Mouse (Mus musculus): ENCODE results near the gene Mthfd1.

- TF ChIP-seq POLR2A (IDR thresholded peaks at IDR 0.05; ENCODE audit: control insufficient read depth, extremely low read depth, insufficient read depth, low read length, poor library complexity) = no peak
- TF ChIP-seq CTCF (IDR thresholded peaks at IDR 0.05; ENCODE audit: borderline replicate concordance, control insufficient read depth, extremely low read depth, insufficient read depth, low read length, poor library complexity) = no peak
These were observed 45.6 kb upstream of the Mthfd1 start for GRCm38 (mm10) chr12:76209429-76209974.
